Mouse (Mus musculus) gastrocnemius, adult 18-20 months (tissue): ENCODE measurements around the gene Adamts8. TPM values are rescaled to one million over a fixed set of nuclear protein-coding genes. Genes with fewer than 3 reads are reported as not detected.

Experiments
- DNase-seq: peaks from one replicate; pipeline ENCODE4 v3.0.0; 2021; ENCODE audit warnings: low spot score
- long read RNA-seq, 2 experiments: library from polyadenylated mRNA; stranded (forward); transcript quantifications; one replicate each; pipeline ENCODE4 v2.0.0; 2021
- total RNA-seq, 2 experiments: library from RNA; stranded (reverse); gene quantifications; 2 replicates each; pipeline ENCODE4 v1.2.3; 2021

The Adamts8 gene
- total RNA-seq: 1 to 10 TPM; 1.1 to 3.7 TPM
- long read RNA-seq, experiment 1: 0 reads
- long read RNA-seq, experiment 2, partial matches to known transcripts: 0 of 3 reads
- long read RNA-seq, experiment 2, other reads (novel, unspliced or antisense): 0 of 3 reads

- DNase-seq: no peak
These were observed at the start of gene Adamts8 for GRCm38 (mm10) chr9:30942512-30943313. Gene Adamts8 (plus strand): TSS chr9:30942562.

GRCm38 (mm10) chr9:30895618-30896017, 46.7 kb upstream of the Adamts8 start:
- no peak for DNase-seq

- DNase-seq: peak; percentile 72
These were observed 45.6 kb upstream of the Adamts8 start for GRCm38 (mm10) chr9:30896752-30897151.

GRCm38 (mm10) chr9:30897169-30897568, 45.2 kb upstream of the Adamts8 start:
- no peak for DNase-seq

- no peak for DNase-seq
These were observed 40.2 kb upstream of the Adamts8 start for GRCm38 (mm10) chr9:30902152-30902551.

GRCm38 (mm10) chr9:30902641-30903040, 39.7 kb upstream of the Adamts8 start:
- no peak for DNase-seq

- DNase-seq: no peak
These were observed 39.1 kb upstream of the Adamts8 start for GRCm38 (mm10) chr9:30903266-30903665.

GRCm38 (mm10) chr9:30905861-30906260, 36.5 kb upstream of the Adamts8 start:
- no peak for DNase-seq

GRCm38 (mm10) chr9:30906426-30906825, 35.9 kb upstream of the Adamts8 start:
- no peak for DNase-seq

- DNase-seq: no peak
These were observed 34.6 kb upstream of the Adamts8 start for GRCm38 (mm10) chr9:30907677-30908295.

GRCm38 (mm10) chr9:30908296-30908690, 34.1 kb upstream of the Adamts8 start:
- no peak for DNase-seq

GRCm38 (mm10) chr9:30908973-30909372, 33.4 kb upstream of the Adamts8 start:
- no peak for DNase-seq

- DNase-seq: no peak
These were observed 31.9 kb upstream of the Adamts8 start for GRCm38 (mm10) chr9:30910491-30910890.

GRCm38 (mm10) chr9:30912161-30912560, 30.2 kb upstream of the Adamts8 start:
- DNase-seq: no peak

- DNase-seq: no peak
These were observed 28.9 kb upstream of the Adamts8 start for GRCm38 (mm10) chr9:30913429-30913828.

GRCm38 (mm10) chr9:30914241-30914640, 28.1 kb upstream of the Adamts8 start:
- DNase-seq: no peak

- DNase-seq: no peak
These were observed 25.9 kb upstream of the Adamts8 start for GRCm38 (mm10) chr9:30916266-30916968.

GRCm38 (mm10) chr9:30918466-30919356, 23.7 kb upstream of the Adamts8 start:
- peak; percentile 68 for DNase-seq

- DNase-seq: peak; percentile 76
These were observed 22.7 kb upstream of the Adamts8 start for GRCm38 (mm10) chr9:30919686-30920085.

- DNase-seq: peak; percentile 63
These were observed 21.6 kb upstream of the Adamts8 start for GRCm38 (mm10) chr9:30920736-30921135.
